Mouse (Mus musculus) WW6 (cell line): Measurements from ENCODE around the gene Gm33543.

ENCODE experiments used
- DNase-seq: peaks from one replicate; pipeline ENCODE4 v3.0.0-alpha.2; 2013; ENCODE audit warnings: low read depth, low spot score

Gm33543 gene

DNA sequence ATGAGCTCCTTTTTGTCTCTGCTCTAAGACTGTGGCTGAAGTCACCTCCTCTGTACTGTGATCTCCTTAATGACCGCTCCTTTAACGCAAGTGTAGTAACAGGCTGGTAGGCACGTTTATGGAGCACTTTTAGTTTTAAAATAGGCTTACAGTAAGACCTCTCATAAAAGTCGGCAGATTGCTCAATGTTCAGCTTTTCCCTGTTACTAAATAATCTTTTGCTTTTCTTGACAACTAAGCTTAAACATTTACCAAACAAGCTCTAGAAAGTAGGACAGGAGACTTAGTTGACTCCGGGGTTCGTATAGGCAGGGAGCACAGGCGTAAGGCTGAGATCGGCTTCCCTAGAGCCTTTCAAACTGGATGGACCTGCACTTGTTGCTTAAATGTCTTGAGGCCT is 64.1 kb downstream of the Gm33543 start:
- no peak for DNase-seq

DNA sequence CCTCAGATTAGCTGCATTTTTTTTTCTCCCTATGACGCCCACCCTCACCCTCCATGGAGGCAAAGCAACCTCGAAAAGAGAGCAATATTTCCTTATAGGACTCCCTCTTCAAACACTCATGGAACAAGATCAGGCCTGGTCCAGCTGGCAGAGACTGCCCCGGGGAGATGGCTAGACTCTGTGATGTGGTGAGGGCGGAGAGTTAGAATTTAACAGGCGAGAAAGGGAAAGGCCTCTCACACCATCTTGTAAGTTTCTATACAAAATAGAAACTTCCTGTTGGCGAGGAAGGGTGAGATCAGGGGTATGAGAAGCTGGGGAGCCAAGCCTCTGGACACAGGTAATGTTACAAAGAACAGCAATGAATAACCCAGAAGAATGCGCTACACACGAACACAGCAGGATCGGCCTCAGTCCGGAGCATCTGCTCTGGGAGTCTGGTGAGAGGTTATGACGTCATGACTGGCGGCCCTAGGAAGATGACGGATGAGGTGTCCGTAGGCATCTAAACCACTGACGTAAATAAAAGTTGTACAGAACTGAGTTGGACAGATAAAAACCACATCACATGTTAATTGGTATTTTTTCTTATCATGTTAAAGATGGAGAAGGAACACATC is 64.9 kb downstream of the Gm33543 start:
- DNase-seq: no peak

DNA sequence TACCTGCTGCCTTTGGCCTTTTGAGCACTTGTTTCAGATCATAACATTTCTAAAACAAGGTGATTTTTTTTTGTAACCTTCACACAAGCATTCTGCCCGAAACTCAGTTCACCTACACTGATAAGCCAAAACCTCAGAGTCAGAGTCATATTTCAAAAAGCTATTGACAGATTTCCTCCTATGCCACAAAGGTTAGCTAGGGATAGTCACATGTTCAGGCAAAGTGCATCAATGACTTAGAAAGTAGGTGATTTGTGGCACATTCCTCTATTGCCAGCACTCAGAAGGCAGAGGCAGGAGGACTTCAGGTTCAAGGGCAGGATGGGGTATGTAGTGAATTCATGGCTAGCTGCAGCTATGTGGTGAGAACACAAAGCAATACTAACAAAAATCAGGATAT is 65.7 kb downstream of the Gm33543 start:
- DNase-seq: no peak

DNA sequence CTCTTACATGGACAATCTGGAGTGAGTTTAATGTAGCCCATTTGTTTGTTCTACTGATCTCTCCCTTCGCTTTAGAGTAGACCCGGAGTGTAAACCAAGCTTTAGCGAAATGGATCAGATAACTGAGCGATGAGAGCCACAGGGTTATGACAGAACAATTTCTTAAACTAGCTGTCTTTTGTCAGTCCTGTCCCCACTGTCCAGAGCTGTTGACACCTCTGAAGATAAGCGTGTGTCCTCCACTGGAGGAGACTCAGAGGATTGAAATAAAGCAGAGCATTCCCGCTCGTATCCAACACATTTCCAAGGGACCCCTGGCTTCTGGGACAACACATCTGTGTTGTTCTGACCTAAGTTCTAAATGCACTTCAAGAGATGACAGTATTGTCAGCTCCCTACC is 67.9 kb downstream of the Gm33543 start:
- DNase-seq: no peak

DNA sequence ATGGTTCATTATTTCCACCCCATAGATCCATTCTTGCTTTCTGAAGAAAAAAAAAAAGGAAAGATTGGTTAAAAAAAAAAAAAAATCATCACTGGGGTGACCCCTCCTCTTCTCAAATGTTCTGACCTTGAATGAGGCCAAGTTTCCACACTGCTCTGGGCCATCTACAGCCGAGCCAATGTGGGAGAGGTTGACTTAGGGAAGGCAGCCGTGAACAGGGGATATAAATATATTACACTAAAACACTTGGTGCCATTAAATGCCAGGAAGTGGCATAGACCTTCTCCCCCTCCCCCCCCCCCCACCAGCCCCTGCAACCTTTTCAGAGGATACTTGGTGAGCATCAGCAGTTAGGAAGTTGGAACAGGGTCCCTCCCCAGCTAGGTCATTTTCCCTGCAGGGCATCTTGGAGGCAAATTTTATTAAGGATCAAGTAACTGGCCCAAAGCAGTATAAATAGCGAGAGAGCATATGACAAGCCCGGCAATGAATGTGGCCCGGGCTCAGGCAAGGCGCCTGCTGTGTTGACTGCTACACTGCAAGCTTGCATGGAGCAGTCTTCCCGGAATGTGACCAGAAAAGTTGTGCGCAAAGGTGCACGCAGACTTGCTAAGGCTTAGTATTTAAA is 68.6 kb downstream of the Gm33543 start:
- DNase-seq: no peak
